Mouse (Mus musculus) MEL-GATA-1-ER (cell line): ENCODE data around the gene H2afx.

Experiments
- DNase-seq: peaks from one replicate; pipeline ENCODE4 v3.0.0-alpha.2; 2012; ENCODE audit warnings: low read depth; ENCODE audit errors: extremely low read depth

H2afx gene

GRCm38 (mm10) chr9:44378153-44378730, 43.7 kb downstream of the H2afx start:
- peak; percentile 21 for DNase-seq

- peak; percentile 89 for DNase-seq
These were observed 44.8 kb downstream of the H2afx start, which contains the start of gene Hyou1 for GRCm38 (mm10) chr9:44379054-44379834. TSS of gene Hyou1 (plus strand) at chr9:44379490.

GRCm38 (mm10) chr9:44379862-44380261, 45.4 kb downstream of the H2afx start:
- DNase-seq: peak; percentile 8

- no peak for DNase-seq
These were observed 50.1 kb downstream of the H2afx start for GRCm38 (mm10) chr9:44384596-44384995.
